Mouse (Mus musculus) lung, postnatal 0 days (tissue): ENCODE data around the gene Srebf2.

Source experiments
- CTCF ChIP-seq: IDR thresholded peaks from 2 replicates; pipeline ENCODE4 v1.5.1; 2016; ENCODE audit warnings: antibody characterized with exemption, mild to moderate bottlenecking
- EP300 ChIP-seq: IDR thresholded peaks from 2 replicates; pipeline ENCODE4 v1.6.1; 2016; ENCODE audit warnings: antibody characterized with exemption, mild to moderate bottlenecking, control low read depth

- TF ChIP-seq CTCF = no peak
- TF ChIP-seq EP300 = 0 out of 2 replicates have a peak, but pooled peaks have one; percentile 18
These were observed 2.8 kb upstream of the Srebf2 start for GRCm38 (mm10) chr15:82144157-82144556.
